Mouse (Mus musculus): ENCODE data around the gene Elmod3.
A peak's percentile ranks its signal among the peaks of the same experiment; 100 is the strongest.

Gene Elmod3

DNA sequence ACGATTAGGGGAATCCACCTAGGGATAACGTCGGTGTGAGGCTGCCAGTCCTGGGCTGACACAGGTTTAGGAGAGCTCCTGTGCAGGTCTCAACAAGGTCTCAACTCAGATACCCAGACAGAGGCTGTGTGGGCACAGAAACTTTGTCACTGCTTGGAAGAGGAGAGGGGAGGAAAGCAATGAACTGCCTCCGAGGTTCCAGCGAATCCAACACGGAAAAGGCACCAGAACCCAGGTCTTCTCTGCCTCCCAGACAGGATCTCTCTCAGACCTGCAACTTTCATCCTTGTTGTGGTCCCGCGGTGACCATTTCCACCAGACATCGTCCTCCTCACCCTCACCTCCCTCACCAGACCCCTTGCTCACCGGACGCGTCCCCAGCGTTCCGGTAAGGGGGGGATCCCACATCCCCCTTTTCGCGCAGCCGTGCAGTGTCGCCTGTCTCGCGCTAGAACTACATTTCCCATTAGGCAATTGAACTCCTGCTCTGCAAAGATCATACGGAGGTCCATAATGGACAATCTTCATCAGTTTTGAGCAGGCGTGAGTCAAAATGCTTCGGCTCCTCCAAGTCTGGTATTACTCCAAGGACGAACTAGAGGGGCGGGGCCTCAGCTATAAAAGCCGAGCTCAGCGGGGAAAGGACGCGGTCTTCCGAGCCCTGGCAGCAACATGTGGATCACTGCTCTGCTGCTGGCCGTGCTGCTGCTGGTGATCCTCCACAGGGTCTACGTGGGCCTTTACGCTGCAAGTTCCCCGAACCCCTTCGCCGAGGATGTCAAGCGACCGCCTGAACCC is at the start of gene Elmod3, which contains the start of gene Retsat:
TSS of gene Elmod3 (minus strand) at position 458 of the 798 bp plus-strand sequence.
TSS of gene Retsat (plus strand) at position 520 of the 798 bp plus-strand sequence.
- DNase-seq (ENCODE audit: low spot score in 2 of 2): peak; percentile 63 to 80

DNA sequence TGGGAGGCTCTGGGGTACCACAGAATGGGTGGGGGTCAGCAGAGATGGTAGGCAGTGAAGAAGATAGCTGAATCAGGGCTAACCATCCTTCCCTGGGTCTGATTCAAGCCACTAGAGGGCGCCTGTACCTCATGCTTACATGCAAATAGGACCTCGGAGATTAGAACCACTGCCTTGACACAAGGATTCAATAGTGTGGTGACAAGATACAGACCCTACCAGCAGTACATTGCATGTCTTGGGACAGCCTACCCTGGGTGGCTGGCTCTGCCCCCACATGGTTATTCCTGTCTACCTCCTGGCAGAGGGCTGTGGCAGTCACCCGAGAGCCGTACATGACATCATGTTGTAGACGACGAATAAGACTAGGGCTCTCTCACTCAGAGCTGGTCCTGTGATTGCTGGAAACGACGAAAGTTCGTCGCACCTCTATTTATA is 49.2 kb upstream of the Elmod3 start:
- DNase-seq (ENCODE audit: low spot score in 2 of 2): peak; percentile 53 to 79

DNA sequence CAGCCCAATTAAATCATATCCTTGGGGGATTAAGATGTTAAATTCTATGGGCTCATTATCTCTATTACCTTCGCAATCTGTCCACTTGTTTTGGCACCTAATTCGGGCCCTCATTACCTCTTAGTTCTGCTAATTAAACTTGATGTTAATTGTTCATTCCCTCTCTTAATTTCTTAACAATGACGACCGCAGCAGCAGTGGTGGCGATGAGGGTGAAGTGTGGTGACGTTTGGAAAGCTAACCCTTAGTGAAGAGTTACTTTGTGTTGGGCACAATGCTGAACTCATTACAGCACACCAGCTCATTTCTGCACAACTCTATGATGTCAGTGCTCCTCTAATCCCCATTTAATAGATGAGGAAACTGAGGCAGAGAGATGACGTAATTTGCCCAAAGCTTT is 47.2 kb upstream of the Elmod3 start:
- DNase-seq (ENCODE audit: low spot score in 2 of 2): no peak

DNA sequence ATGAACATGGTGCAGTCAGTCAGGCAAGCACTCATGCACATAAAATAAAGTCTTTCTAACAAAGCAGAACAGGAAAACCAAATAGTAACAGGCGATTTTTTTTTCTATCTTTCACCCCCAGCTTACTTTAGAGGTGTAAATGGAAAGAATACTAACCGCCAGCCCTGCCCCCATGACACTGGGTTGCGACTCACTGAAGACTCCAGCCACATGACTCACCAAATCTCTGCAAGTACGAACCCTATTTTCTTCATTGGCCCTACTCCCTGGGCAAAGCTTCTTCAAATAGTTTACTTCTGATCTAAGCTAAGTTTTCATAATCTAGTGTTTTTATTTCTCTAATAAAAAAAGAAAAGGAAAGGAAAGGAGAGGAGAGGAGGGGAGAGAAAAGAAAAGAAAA is 46.4 kb upstream of the Elmod3 start:
- DNase-seq (ENCODE audit: low spot score in 2 of 2): no peak

DNA sequence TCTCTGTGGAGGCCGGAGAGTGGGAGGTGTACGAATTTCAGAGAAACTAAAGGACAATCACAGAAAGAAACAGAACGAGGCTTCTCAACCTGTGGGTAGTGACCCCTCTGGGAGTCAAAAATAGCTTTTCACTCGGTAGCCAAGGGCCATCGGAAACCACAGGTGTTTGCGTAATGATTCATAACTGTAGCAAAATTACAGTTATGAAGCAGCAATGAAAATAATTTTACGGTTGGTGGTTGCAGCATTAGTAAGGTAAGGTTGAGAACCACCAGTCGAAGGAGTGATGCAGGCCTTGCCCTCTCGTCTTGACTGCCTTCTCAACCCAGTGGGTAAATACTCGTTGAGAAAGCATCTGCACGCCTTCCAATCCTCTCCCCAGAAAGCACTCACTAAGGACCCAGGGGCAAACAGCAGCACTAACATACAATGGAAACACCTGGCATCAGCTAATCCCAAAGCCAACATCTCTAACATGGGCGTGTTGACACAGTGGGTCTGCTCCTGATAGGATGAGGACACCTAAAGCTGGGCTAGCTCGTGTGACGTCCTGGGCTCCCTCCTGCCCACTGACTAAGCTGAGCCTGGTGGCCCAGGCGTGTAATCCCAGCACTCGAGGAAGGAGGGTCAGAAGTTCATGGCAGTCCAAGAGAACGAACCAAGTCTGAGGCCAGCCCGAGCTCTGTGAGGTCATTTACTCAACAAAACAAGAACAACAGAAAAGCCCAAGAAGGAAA is 43.2 kb upstream of the Elmod3 start:
- DNase-seq (ENCODE audit: low spot score in 2 of 2): no peak

DNA sequence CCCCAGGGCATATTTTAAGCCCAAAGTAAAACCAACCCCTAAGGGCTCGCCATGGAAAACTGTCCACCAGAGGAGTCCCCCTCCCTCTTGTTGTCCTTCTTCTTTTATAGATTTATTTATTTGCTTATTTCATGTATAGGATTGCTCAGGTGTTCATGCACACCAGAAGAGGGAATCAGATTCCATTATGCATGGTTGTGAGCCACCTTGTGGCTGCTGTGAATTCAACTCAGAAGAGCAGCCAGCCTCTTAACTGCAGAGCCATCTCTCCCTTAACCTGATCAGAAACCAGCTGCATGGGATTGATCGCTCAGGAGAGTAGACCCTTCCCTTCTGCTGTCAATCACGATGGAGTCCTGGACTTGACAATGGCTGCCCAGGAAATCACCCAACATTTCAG is 38.7 kb upstream of the Elmod3 start:
- no peak for DNase-seq (ENCODE audit: low spot score in 2 of 2)

DNA sequence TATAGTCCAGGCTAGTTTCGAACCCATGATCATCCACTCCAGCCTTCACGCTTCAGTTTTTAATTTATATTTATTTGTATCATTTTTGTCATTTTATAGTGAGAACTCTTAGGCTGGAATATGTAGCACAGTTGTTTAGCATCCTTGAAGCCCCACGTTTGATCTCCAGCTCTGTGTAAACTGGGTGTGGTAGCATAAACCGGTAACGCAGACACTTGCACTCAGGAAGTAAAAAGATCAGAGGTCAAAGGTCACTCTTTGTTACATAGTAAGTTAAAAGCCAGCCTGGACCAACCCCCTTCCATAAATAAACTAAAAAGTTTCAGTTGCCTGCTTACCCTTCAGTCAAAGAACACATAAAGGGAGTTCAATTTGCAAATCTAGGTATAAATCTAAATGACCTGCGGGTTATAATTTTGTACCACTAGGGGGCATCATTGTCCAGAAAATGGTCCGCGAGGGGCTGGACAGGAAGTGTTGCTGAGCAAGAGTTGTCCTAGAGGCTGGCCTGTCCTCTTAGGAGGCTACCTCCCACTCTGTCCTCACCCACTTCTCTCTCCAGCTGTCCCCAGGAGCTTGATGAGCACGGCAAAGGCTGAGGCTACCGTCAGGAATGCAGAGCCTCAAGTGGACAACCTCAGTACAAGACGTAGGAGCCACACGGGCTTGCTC is 37.7 kb upstream of the Elmod3 start:
- DNase-seq (ENCODE audit: low spot score in 2 of 2): no peak

DNA sequence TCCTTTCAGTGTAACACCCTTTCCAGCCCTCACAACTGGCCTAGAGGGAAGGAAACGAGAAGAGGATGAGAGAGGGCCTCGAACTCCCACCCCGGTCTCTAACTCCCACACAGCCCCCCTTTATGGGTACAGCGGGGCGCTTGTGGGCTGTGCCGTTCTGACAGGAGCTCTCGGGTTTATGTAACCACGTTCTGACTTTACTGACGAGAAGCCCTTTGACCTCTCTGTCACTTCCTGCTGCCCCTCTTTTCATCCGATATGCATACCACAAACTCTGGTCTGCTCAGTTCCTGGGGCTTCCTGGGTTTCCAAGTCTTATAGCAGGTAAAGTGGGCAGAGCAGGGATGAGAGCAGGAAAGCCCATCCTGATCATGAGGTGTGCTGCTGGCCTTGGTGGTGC is 36.1 kb upstream of the Elmod3 start:
- no peak for DNase-seq (ENCODE audit: low spot score in 2 of 2)

DNA sequence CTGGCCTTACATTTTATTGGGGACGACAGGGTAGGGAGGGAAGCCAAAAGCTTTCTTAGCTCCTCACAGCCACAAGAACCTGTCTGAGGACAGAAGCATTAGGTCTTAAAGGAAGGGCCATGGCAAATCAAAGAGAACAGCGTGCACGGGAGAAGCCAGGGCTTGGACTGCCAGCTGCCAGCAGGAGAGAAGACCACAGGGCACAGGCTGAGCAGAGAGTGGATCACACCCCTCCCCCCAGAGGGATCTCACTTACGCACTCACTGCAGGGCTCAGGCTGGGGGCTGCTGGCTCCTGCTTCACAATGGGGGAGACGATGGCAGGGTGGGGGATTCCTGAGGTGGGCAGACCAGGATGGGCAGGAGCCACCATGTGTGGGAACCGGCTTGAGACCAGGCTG is 33.5 kb upstream of the Elmod3 start:
- peak in 1 of 2 experiments; percentile 38 for DNase-seq (ENCODE audit: low spot score in 2 of 2)

DNA sequence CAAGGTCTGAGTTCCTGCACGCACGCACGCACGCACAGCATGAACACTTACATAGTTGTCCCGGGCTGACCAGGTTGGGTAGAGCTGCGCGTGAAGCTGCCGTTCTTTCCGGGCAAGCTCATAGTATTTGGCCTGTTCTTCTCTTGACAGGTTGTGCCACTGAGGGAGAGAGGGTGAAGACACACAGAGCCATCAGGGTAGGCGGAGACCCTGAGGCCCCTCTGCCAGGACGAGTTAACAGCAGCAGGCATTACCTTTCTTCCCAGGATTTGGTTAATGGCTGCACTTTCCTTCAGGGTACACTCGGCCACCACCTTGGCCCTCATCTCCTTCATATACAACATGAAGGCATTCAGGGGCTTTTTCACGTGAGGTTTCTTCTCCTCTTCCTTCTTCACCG is 32.7 kb upstream of the Elmod3 start:
- DNase-seq (ENCODE audit: low spot score in 2 of 2): no peak

DNA sequence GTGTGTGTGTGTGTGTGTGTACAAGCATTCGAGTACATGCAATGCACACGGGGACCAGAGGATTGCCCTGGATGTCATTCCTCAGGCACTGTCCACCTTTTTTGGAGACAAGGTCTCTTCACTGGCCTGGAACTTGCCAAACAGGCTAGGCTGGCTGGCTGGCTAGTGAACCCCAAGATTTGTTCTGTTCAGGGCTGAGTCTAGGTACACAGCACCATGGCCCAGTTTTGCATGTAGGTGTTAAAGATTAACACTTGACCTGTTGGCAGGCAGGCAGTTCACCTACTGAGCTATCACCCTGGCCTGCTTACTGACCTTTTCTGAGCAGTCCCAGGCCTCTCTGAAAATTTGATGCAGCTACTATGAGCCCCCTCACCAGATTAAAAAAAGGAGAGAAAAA is 32.2 kb upstream of the Elmod3 start:
- DNase-seq (ENCODE audit: low spot score in 2 of 2): no peak

DNA sequence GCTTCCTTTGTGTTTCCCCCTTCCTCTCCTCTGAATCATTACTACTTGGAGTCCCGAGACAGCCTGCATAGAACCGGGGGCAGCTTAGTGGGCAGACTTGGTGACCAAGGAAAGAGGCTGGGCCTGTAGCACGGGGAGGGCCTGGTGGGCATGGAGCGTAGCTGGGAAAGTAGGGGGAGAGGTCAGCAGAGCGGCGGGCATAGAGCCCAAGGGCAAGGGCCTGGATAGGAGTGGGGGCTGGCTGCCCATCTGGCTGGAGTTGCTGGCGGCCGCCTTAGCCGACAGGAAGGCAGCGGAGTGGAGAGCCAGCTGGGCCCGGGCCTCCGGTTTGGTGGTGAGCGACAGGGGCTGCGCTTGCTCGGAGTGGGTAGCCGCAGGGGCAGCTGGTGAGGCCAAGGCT is 29.1 kb upstream of the Elmod3 start:
- peak in 1 of 2 experiments; percentile 58 for DNase-seq (ENCODE audit: low spot score in 2 of 2)

DNA sequence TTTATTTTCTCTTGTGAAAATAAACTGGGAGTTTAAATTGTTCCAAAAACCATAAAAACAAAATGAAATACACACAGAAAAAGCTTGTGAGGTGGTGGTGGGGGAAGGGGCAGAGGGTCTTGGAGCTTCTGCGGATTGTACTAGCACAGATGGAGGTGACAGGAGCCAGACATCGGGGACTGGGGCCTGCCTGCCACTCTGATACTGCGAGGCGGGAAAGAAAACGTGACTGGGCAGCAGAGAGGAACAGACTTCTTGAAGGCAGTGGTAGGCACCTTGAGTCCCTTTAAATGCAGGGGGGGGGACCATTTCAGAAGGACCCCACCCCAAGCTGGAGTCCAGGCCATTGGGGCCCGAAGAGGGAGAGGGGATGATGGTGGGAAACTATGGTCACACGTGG is 28.2 kb upstream of the Elmod3 start:
- DNase-seq (ENCODE audit: low spot score in 2 of 2): no peak

DNA sequence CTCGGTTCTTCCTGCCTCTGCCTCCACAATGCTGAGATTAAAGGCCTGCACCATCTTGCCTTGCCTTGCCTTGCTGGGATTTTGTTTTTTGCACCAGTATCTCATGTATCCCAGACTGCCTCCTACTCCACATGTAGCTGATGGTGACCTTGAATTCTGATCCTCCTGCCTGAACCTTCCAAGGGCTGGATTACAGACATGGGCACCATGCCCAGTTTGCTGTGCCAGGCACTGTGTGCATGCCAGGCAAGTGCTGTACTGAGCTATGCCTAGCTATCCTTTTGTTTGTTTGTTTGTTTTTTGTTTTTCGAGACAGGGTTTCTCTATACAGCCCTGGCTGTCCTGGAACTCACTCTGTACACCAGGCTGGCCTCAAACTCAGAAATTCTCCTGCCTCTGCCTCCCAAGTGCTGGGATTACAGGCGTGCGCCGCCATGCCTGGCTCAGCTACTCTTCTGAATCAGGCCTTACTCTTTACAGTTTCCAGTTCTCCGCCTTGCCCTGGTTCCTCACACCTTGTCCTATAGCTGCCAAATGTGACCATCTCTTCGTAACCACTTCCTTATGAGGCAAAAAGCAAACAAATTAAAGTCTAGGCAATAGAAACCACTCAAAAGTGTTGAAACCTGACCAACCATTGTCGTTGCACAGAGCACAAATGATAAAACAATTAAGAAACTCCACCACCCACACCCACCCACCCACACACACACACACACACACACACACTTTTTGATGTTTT is 25.6 kb upstream of the Elmod3 start:
- DNase-seq (ENCODE audit: low spot score in 2 of 2): no peak

DNA sequence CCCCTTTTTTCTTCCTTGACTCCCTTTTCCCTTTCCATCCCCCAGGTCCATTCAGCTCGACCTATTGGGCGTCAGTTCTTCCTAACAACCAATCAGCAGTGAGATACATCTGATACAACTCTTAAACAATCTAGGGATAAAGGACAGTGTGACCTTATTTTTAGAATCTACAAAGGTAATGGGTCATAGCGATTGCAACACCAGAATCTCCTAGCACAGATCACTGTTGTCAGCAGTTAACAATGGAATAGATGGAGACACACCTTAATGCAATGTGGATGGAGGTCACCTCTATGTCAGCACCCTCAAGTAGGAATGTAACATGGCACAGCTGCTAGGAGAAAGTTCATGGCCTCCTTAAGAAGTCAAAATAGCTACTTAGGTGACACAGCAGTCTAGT is 24.7 kb upstream of the Elmod3 start:
- DNase-seq (ENCODE audit: low spot score in 2 of 2): no peak

DNA sequence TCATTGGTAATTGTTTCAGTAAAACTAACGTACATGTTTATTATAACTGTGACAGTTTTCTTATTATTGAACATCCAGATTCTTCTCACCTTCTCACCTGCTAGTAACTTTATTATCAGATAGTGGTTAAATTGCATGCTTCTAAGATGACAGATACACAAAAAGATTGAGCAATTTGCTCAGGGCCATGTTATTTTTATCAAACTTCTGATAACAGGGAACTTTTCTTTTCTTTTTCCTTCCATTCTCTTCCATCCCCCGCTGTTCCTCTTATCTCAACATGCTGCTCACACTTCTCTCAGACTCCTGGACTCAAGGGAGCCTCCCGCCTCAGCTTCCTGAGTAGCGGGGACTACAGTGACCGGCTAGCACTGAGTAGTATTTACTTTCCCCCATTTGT is 22.7 kb upstream of the Elmod3 start:
- DNase-seq (ENCODE audit: low spot score in 2 of 2): no peak

DNA sequence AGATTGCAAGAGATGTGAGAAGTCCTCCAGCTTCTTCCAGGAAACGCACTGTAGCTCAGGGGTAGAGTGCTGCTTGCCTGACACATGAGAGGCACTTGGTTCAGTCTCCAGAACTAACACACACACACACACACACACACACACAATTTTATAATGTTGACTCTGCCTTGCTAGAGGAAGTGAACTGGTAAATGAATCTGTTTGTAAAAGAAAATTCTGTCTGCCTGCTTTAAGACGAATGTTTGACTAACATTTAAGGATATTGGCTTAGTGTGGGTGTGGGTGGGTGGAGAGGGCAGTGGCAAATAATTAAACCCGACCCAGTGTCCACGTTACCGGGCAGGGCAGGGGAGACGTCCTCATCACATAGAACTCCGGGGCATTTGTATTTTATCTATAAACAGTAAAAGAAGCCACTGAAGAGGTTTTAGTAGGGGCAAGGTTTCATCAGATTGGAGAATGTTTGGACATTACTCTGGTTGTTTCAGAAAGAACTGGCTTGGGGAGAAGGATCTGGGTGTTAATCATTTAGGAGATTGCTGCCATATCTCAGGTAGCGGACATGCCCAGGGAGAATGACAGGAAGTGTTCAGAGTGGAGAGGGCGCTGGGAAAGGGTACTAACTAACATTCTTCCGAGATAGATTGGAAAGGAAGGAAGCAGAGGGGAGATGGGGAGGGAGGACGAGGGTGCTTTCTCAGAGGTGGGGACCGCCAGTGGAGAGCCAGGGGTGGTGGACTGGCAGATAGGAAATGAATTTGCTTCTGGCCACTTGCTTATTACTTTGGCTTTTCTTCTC is 21.7 kb upstream of the Elmod3 start:
- DNase-seq (ENCODE audit: low spot score in 2 of 2): no peak

DNA sequence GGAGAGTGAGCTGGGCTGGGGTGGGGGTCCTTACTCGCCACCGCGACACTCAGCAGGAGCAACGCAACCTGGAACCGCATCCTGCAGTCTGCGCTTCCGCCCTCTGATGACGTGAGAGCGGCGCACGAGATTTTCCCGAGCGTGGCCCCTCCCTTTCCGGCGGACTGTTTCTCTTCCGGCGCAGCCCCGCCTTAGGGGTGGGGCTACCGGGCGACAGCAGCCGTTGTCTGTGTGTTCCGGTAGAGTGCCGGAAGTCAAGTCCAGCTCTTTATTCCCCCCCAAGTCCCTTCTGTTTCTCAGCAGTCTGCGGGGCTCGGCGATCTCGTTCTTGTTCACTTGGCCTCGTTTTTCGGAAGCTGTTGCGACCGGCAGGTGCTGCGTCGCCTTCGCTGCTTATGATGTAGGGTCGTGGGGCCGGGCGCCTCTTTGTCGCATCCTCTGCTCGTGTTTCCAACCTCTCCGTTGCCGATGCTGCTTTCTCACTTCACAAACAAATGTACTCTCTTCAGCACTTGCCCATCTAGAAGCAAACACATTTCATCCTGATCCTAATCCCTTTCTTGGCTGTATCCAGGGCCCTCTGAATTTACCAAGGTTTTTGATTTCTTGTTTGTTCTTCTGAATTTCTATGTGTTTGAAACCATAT is 18.6 kb upstream of the Elmod3 start, which contains the start of gene Tgoln1:
TSS of gene Tgoln1 (minus strand) at position 358 of the 646 bp plus-strand sequence.
- DNase-seq (ENCODE audit: low spot score in 2 of 2): peak; percentile 77 to 90

DNA sequence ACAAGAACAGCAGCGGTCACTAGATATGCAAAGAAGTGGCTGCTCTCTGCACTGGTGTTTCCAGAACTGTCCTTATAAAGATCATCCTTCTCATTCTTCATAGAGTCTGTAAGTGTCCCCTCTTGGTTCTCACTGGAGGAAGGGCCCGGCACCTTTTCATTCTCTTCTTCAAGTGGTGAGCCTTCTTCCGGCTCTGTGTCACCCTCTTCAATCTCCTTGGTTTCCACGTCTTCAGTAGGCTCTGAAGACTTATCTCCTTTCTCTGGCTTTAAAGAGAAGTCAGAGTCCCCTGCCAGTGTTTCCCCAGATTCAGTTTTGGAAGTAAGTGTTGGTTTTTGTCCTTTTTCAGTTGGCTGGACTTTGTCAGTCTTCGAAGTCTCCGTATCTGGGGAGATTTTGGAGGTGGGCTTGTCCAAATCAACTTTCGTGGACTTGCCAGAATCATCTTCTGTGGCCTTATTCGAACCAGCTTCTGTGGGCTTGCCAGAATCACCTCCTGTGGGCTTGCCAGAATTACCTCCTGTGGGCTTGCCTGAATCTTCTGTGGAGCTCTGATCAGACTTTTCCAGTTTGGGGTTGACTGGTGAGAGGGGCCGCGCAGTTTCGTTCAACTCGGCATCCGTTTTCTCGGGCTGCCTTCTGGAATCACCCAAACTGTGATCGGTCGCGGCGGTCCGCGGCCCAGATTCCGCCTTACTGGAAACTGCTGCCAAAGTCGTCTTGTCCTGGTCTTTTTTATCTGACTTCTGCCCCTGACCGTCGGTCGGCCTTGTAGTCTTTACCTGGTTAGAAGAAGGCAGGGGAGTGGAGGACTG is 17.6 kb upstream of the Elmod3 start:
- peak in 1 of 2 experiments; percentile 12 for DNase-seq (ENCODE audit: low spot score in 2 of 2)
